Mouse (Mus musculus): ENCODE measurements at regions not wholly inside any gene's neighbourhood (a gene's known extent, or its start where the extent isn't known, plus 50 kb on each side); places are given as distances from the start of the nearest gene placed in this dataset.
"Not testable (repeated sequence)": the region's sequence is repeated elsewhere in the genome, so short reads cannot be mapped to it uniquely, and the experiment has no call there.

DNA sequence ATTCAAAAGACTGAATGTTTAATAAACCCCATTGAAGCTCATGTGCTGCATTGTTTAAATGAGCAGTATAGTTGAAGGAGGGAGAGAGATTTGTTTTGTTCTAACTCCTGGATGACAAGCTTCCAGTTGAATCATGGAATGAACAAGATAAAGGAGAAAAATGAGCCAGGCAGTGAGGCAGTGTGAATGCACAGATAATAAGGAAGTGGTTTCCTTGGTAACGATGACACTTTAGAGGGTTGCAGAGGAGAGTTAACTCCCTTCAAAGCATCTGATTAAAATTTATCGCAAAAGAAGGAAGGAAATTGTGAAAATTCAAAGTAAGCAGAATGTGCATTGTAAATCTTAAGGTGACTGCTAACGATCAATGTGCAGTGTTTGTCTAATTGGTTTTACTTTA, 346.9 kb upstream of the Kynu start:
- TF ChIP-seq CTCF (IDR thresholded peaks at IDR 0.05; ENCODE audit: low read depth) (no peak), EP300 (IDR thresholded peaks at IDR 0.05; ENCODE audit: low read depth) (no peak)
- no peak for ATAC-seq
- no peaks in the 10 kb centered on the region for H3K9me3 ChIP-seq (ENCODE audit: low read length)
- no peak overlapping the region for H3K4me2 ChIP-seq (ENCODE audit: low read depth, low read length)
- no peak for DNase-seq
- H3K27me3 ChIP-seq (ENCODE audit: insufficient read depth, low read length), result no peaks in the 10 kb centered on the region
- H3K4me1 ChIP-seq (ENCODE audit: insufficient read depth), result no peaks in the 10 kb centered on the region
- H3K27ac ChIP-seq (ENCODE audit: low read depth), result no peak overlapping the region
- H3K36me3 ChIP-seq (replicated peaks; ENCODE audit: insufficient read depth, low read length), result no peaks in the 10 kb centered on the region
- WGBS (ENCODE audit: insufficient replicate concordance), result 52% methylated on average over 3 of the region's 3 CpGs
- no peak overlapping the region for H3K9ac ChIP-seq (replicated peaks)
- no peak overlapping the region for H3K4me3 ChIP-seq (ENCODE audit: low read depth, low read length)

DNA sequence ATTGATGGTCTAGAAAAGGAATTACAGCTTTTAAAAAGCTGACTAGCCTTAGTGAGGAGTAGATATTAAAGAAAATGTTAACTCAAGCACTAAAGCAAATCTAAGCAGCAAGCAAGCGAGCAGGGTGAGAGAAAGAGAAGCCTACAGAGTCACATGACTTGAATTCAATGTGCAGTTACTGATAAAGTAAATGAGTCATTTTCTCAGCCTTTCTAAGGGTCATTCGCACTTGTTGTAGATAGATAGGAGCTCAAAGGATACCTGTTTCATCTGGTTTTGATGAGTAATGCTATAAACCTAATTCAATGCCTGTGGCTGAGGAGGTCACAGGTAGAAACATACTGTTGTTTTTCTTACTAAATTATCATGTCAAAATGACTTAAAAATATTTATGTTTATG, 341.2 kb upstream of the Kynu start:
- Histone ChIP-seq H3K4me1 (ENCODE audit: insufficient read depth) (no peaks in the 10 kb centered on the region), H3K9ac (replicated peaks) (no peak overlapping the region), H3K4me2 (ENCODE audit: low read depth, low read length) (no peak overlapping the region), H3K36me3 (replicated peaks; ENCODE audit: insufficient read depth, low read length) (no peaks in the 10 kb centered on the region), H3K27me3 (ENCODE audit: insufficient read depth, low read length) (no peaks in the 10 kb centered on the region), H3K9me3 (ENCODE audit: low read length) (no peaks in the 10 kb centered on the region), H3K4me3 (ENCODE audit: low read depth, low read length) (no peak overlapping the region), H3K27ac (ENCODE audit: low read depth) (no peak overlapping the region)
- ATAC-seq (no peak), DNase-seq (no peak)
- TF ChIP-seq EP300 (IDR thresholded peaks at IDR 0.05; ENCODE audit: low read depth) (no peak), CTCF (IDR thresholded peaks at IDR 0.05; ENCODE audit: low read depth) (no peak)
- WGBS (ENCODE audit: insufficient replicate concordance), result 44% methylated on average over 2 of the region's 2 CpGs

DNA sequence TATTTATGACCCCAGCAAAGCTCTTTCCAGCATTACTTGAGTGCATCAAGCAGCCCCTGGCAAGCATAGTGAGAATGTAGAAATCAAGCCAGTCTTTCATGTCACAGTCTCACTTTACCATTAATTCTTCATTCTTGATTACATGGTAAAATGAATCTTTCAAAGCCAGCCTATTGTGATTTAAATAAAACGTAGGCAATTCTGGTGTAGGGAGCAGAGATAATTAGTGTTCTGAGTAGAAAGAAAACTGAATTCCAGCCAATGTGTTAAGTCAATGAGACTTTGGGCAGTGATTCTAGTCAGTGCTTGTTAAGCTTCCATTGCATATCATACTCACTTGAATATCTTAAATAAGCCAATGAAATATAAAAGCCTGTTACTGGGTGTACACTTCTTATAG, 338.0 kb upstream of the Kynu start:
- Histone ChIP-seq H3K9me3 (ENCODE audit: low read length) (no peaks in the 10 kb centered on the region), H3K9ac (replicated peaks) (no peak overlapping the region), H3K27me3 (ENCODE audit: insufficient read depth, low read length) (no peaks in the 10 kb centered on the region), H3K4me1 (ENCODE audit: insufficient read depth) (no peaks in the 10 kb centered on the region), H3K4me3 (ENCODE audit: low read depth, low read length) (no peak overlapping the region), H3K27ac (ENCODE audit: low read depth) (no peak overlapping the region), H3K36me3 (replicated peaks; ENCODE audit: insufficient read depth, low read length) (no peaks in the 10 kb centered on the region), H3K4me2 (ENCODE audit: low read depth, low read length) (no peak overlapping the region)
- TF ChIP-seq CTCF (IDR thresholded peaks at IDR 0.05; ENCODE audit: low read depth) (no peak), EP300 (IDR thresholded peaks at IDR 0.05; ENCODE audit: low read depth) (no peak)
- ATAC-seq (no peak), DNase-seq (no peak)
- WGBS (ENCODE audit: insufficient replicate concordance), result 57% methylated on average over 1 of the region's 1 CpGs

DNA sequence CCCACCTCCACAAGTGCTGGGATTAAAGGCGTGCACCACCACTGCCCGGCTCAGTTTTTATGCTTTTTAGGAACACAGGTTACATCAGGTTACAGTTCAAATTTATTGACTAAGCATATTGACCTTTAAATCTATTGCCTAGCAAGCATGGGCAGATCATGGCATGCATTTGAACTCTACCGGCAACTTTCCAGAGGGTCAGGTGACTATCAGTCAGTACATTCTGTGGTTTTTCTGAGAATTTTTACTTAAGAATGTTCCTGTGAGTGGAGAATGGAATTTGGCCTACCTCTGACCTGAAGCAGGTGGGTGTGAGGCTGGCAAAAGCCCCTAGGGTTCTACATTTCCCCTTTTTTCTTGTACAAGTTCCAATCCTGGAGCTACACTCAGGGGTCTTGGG, 332.4 kb upstream of the Kynu start:
- H3K27me3 ChIP-seq (ENCODE audit: insufficient read depth, low read length), result no peaks in the 10 kb centered on the region
- no peak overlapping the region for H3K4me3 ChIP-seq (ENCODE audit: low read depth, low read length)
- H3K27ac ChIP-seq (ENCODE audit: low read depth), result no peak overlapping the region
- no peaks in the 10 kb centered on the region for H3K9me3 ChIP-seq (ENCODE audit: low read length)
- H3K4me1 ChIP-seq (ENCODE audit: insufficient read depth), result no peaks in the 10 kb centered on the region
- ATAC-seq (no peak), DNase-seq (no peak)
- no peak overlapping the region for H3K4me2 ChIP-seq (ENCODE audit: low read depth, low read length)
- TF ChIP-seq EP300 (IDR thresholded peaks at IDR 0.05; ENCODE audit: low read depth) (no peak), CTCF (IDR thresholded peaks at IDR 0.05; ENCODE audit: low read depth) (no peak)
- no peaks in the 10 kb centered on the region for H3K36me3 ChIP-seq (replicated peaks; ENCODE audit: insufficient read depth, low read length)
- 84% methylated on average over 3 of the region's 3 CpGs for WGBS (ENCODE audit: insufficient replicate concordance)
- H3K9ac ChIP-seq (replicated peaks), result no peak overlapping the region

DNA sequence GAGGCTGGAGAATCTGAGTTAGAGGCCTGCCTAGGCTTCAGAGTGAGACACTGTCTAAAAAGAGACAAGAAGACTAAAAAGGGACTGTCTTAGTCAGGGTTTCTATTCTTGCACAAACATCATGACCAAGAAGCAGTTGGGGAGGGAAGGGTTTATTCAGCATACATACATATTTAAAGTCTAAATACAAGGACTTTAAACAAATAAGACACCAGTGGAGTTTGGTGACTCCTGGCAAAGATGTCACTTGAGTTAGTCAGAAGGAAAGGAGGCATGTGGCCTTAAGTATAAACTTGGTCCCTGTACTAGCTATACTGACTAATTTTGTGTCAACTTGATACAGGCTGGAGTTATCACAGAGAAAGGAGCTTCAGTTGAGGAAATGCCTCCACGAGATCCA, 330.4 kb upstream of the Kynu start:
- WGBS (ENCODE audit: insufficient replicate concordance), result 66% methylated on average over 1 of the region's 1 CpGs
- not testable (repeated sequence) for DNase-seq, ATAC-seq

DNA sequence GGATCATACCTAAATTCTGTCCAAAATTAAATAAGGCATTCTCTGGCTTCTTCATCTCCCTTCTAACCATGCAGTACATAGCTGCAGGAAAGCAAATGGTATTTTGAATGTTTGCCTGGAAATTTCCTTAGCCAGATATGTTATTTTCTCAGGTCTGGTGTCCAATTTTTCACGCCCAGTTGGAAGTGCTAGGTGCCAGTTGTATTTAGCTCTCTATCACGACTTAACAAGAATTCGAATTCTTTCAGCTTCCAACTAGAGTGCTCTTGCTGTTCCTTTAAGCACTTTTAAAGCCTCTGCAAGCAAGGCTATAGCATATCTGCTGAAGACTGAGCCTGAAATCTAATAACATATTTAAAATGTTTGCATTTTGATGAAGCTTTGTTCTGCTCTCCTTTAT, 308.3 kb upstream of the Kynu start:
- H3K4me3 ChIP-seq (ENCODE audit: low read depth, low read length), result no peak overlapping the region
- H3K4me2 ChIP-seq (ENCODE audit: low read depth, low read length), result no peak overlapping the region
- no peaks in the 10 kb centered on the region for H3K36me3 ChIP-seq (replicated peaks; ENCODE audit: insufficient read depth, low read length)
- no peak overlapping the region for H3K27ac ChIP-seq (ENCODE audit: low read depth)
- ATAC-seq (no peak), DNase-seq (no peak)
- TF ChIP-seq CTCF (IDR thresholded peaks at IDR 0.05; ENCODE audit: low read depth) (no peak), EP300 (IDR thresholded peaks at IDR 0.05; ENCODE audit: low read depth) (no peak)
- WGBS (ENCODE audit: insufficient replicate concordance), result 68% methylated on average over 3 of the region's 3 CpGs
- H3K27me3 ChIP-seq (ENCODE audit: insufficient read depth, low read length), result no peaks in the 10 kb centered on the region
- H3K9ac ChIP-seq (replicated peaks), result no peak overlapping the region
- no peaks in the 10 kb centered on the region for H3K4me1 ChIP-seq (ENCODE audit: insufficient read depth)
- no peaks in the 10 kb centered on the region for H3K9me3 ChIP-seq (ENCODE audit: low read length)

More for the DNA sequence above, 330.4 kb upstream of the Kynu start:
- H3K36me3 ChIP-seq (replicated peaks; ENCODE audit: insufficient read depth, low read length); H3K4me3 ChIP-seq (ENCODE audit: low read depth, low read length); H3K9ac ChIP-seq (replicated peaks); H3K4me1 ChIP-seq (ENCODE audit: insufficient read depth); H3K9me3 ChIP-seq (ENCODE audit: low read length); H3K4me2 ChIP-seq (ENCODE audit: low read depth, low read length); H3K27me3 ChIP-seq (ENCODE audit: insufficient read depth, low read length); H3K27ac ChIP-seq (ENCODE audit: low read depth): not testable (repeated sequence)

DNA sequence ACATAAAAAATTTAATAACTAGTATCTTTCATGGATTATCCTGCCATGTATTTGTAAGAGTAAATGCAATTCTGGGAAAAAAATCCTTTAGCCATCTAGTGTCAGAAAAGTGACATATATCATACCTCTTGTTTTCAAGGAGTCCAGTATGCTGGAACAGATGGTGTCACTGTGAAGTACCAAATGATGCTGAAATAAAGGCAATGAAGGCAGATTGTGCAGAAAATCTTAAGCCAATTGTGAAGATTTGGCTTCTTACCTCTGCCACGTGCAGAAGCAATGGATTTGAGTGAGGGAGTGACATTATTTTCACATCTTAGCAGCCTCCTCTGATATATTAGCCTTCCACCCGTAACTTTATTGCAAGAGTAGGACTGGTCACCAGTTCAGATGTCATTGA, 306.5 kb upstream of the Kynu start:
- H3K36me3 ChIP-seq (replicated peaks; ENCODE audit: insufficient read depth, low read length), result no peaks in the 10 kb centered on the region
- no peak overlapping the region for H3K27ac ChIP-seq (ENCODE audit: low read depth)
- H3K4me1 ChIP-seq (ENCODE audit: insufficient read depth), result no peaks in the 10 kb centered on the region
- ATAC-seq, result no peak
- H3K9me3 ChIP-seq (ENCODE audit: low read length), result no peaks in the 10 kb centered on the region
- H3K4me2 ChIP-seq (ENCODE audit: low read depth, low read length), result no peak overlapping the region
- WGBS (ENCODE audit: insufficient replicate concordance), result 51% methylated on average over 2 of the region's 2 CpGs
- no peaks in the 10 kb centered on the region for H3K27me3 ChIP-seq (ENCODE audit: insufficient read depth, low read length)
- no peak overlapping the region for H3K9ac ChIP-seq (replicated peaks)
- TF ChIP-seq CTCF (IDR thresholded peaks at IDR 0.05; ENCODE audit: low read depth) (no peak), EP300 (IDR thresholded peaks at IDR 0.05; ENCODE audit: low read depth) (no peak)
- no peak overlapping the region for H3K4me3 ChIP-seq (ENCODE audit: low read depth, low read length)
- no peak for DNase-seq
